Mouse (Mus musculus): ENCODE results near the gene Rasl11b. TPM values are rescaled to one million over a fixed set of nuclear protein-coding genes. Genes with fewer than 3 reads are reported as not detected.

Rasl11b gene
- polyA plus RNA-seq, 1 experiment, result 10.1 TPM

- H3K36me3 ChIP-seq (ENCODE audit: control insufficient read depth, insufficient read depth, low read length), result no peaks in the 10 kb centered on the region
- WGBS, result 76% methylated on average over 8 of the region's 8 CpGs
- no peak overlapping the region for H3K27ac ChIP-seq (ENCODE audit: insufficient read depth, low read depth, low read length)
- no peak overlapping the region for H3K4me3 ChIP-seq (ENCODE audit: low read depth, low read length)
- no peak for TF ChIP-seq POLR2A (IDR thresholded peaks at IDR 0.05; ENCODE audit: low read depth, low read length)
- TF ChIP-seq CTCF (IDR thresholded peaks at IDR 0.05; ENCODE audit: extremely low read depth, insufficient read length, insufficient replicate concordance, low read depth, low read length), result no peak
- H3K27me3 ChIP-seq (ENCODE audit: control insufficient read depth, insufficient read depth, low read length), result no peaks in the 10 kb centered on the region
- peaks cover 4% of the 10 kb centered on the region for H3K4me1 ChIP-seq (ENCODE audit: control insufficient read depth, insufficient read depth, insufficient read length, low read length)
Observed at GRCm38 (mm10) chr5:74200481-74200880, 5.4 kb downstream of the Rasl11b start.

GRCm38 (mm10) chr5:74201570-74202357, 6.7 kb downstream of the Rasl11b start:
- TF ChIP-seq POLR2A (IDR thresholded peaks at IDR 0.05; ENCODE audit: low read depth, low read length), result no peak
- no peak overlapping the region for H3K27ac ChIP-seq (ENCODE audit: insufficient read depth, low read depth, low read length)
- WGBS, result 83% methylated on average over 10 of the region's 10 CpGs
- no peak overlapping the region for H3K4me3 ChIP-seq (ENCODE audit: low read depth, low read length)
- no peaks in the 10 kb centered on the region for H3K36me3 ChIP-seq (ENCODE audit: control insufficient read depth, insufficient read depth, low read length)
- 0 out of 2 replicates have a peak, but pooled peaks cover 3% of the 10 kb centered on the region for H3K4me1 ChIP-seq (ENCODE audit: control insufficient read depth, insufficient read depth, insufficient read length, low read length)
- no peaks in the 10 kb centered on the region for H3K27me3 ChIP-seq (ENCODE audit: control insufficient read depth, insufficient read depth, low read length)

DNA sequence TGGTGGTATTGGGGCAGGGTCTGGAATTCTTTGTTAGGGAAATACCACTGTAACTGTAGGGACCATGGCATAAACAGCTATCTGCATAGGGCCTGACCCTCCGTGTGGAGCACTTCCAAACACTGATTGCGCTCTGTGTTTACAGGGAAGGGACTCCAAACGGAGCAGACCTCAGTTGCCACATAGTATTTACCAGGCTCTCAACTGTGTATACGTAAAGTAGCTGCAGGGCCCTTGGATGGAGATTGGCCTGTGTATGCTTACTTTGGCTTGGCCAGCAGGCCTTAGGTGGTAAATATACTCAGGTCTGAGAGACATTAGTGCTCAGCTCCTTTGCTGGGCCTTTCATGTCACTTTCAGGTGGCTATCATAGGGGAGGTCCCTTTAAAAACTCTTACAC, 7.4 kb downstream of the Rasl11b start:
- Histone ChIP-seq H3K27me3 (ENCODE audit: control insufficient read depth, insufficient read depth, low read length) (no peaks in the 10 kb centered on the region), H3K27ac (ENCODE audit: insufficient read depth, low read depth, low read length) (no peak overlapping the region), H3K4me1 (ENCODE audit: control insufficient read depth, insufficient read depth, insufficient read length, low read length) (0 out of 2 replicates have a peak, but pooled peaks cover 3% of the 10 kb centered on the region), H3K36me3 (ENCODE audit: control insufficient read depth, insufficient read depth, low read length) (no peaks in the 10 kb centered on the region), H3K4me3 (ENCODE audit: low read depth, low read length) (no peak overlapping the region)
- TF ChIP-seq POLR2A (IDR thresholded peaks at IDR 0.05; ENCODE audit: low read depth, low read length) (no peak), CTCF (IDR thresholded peaks at IDR 0.05; ENCODE audit: extremely low read depth, insufficient read length, insufficient replicate concordance, low read depth, low read length) (no peak)
- WGBS, result 80% methylated on average over 4 of the region's 4 CpGs

GRCm38 (mm10) chr5:74204465-74204864, 9.4 kb downstream of the Rasl11b start:
- Histone ChIP-seq H3K27ac (ENCODE audit: insufficient read depth, low read depth, low read length) (no peak overlapping the region), H3K27me3 (ENCODE audit: control insufficient read depth, insufficient read depth, low read length) (no peaks in the 10 kb centered on the region), H3K4me1 (ENCODE audit: control insufficient read depth, insufficient read depth, insufficient read length, low read length) (no peaks in the 10 kb centered on the region), H3K36me3 (ENCODE audit: control insufficient read depth, insufficient read depth, low read length) (no peaks in the 10 kb centered on the region), H3K4me3 (ENCODE audit: low read depth, low read length) (no peak overlapping the region)
- 89% methylated on average over 5 of the region's 5 CpGs for WGBS
- TF ChIP-seq CTCF (IDR thresholded peaks at IDR 0.05; ENCODE audit: extremely low read depth, insufficient read length, insufficient replicate concordance, low read depth, low read length) (no peak), POLR2A (IDR thresholded peaks at IDR 0.05; ENCODE audit: low read depth, low read length) (no peak)

DNA sequence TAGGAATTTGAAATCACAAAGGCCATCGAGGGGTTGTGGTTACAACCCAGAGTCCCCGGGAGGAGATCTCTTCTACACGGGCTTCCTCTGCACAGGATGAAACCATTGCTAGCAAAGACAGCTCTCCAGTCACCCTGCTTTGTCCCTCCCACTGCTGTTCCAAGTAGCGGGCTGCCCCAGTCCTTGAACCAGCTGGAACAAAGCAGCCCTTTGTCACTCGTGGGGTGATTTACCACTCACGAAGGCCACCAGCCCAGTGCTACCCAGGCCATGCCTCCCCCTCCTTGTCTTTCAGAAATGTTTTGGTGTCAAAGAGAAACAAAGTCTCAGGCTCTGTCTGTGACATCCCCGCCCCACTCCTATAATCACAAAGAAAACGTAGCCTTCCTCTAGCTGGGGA, 10.4 kb downstream of the Rasl11b start:
- no peak overlapping the region for H3K27ac ChIP-seq (ENCODE audit: insufficient read depth, low read depth, low read length)
- H3K4me3 ChIP-seq (ENCODE audit: low read depth, low read length), result no peak overlapping the region
- no peaks in the 10 kb centered on the region for H3K36me3 ChIP-seq (ENCODE audit: control insufficient read depth, insufficient read depth, low read length)
- 56% methylated on average over 8 of the region's 8 CpGs for WGBS
- H3K4me1 ChIP-seq (ENCODE audit: control insufficient read depth, insufficient read depth, insufficient read length, low read length), result no peaks in the 10 kb centered on the region
- no peaks in the 10 kb centered on the region for H3K27me3 ChIP-seq (ENCODE audit: control insufficient read depth, insufficient read depth, low read length)
- TF ChIP-seq POLR2A (IDR thresholded peaks at IDR 0.05; ENCODE audit: low read depth, low read length), result no peak

DNA sequence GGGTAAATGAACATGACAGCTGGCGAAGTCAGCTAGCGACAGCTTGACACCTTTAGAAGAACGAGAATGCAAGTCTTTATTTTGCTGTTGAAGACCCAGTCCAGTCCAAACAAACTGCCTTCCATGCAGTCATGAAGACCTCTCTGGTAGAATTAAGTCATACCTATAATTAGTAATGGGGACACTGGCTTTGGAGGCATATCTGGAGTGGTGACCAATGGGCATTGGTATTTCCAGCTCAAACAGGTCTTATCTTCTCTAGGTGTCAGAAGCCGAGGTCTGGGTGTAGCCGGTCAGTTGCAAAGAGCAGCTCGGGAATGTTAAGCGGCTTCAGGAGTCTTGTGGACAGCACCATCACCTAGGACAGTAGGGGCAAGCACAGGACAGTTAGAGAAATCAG, 11.0 kb downstream of the Rasl11b start:
- no peaks in the 10 kb centered on the region for H3K36me3 ChIP-seq (ENCODE audit: control insufficient read depth, insufficient read depth, low read length)
- H3K4me3 ChIP-seq (ENCODE audit: low read depth, low read length), result no peak overlapping the region
- no peaks in the 10 kb centered on the region for H3K27me3 ChIP-seq (ENCODE audit: control insufficient read depth, insufficient read depth, low read length)
- no peak overlapping the region for H3K27ac ChIP-seq (ENCODE audit: insufficient read depth, low read depth, low read length)
- no peak for TF ChIP-seq POLR2A (IDR thresholded peaks at IDR 0.05; ENCODE audit: low read depth, low read length)
- no peak for TF ChIP-seq CTCF (IDR thresholded peaks at IDR 0.05; ENCODE audit: extremely low read depth, insufficient read length, insufficient replicate concordance, low read depth, low read length)
- 92% methylated on average over 7 of the region's 7 CpGs for WGBS
- no peaks in the 10 kb centered on the region for H3K4me1 ChIP-seq (ENCODE audit: control insufficient read depth, insufficient read depth, insufficient read length, low read length)

- H3K4me1 ChIP-seq (ENCODE audit: control insufficient read depth, insufficient read depth, insufficient read length, low read length), result no peaks in the 10 kb centered on the region
- no peaks in the 10 kb centered on the region for H3K27me3 ChIP-seq (ENCODE audit: control insufficient read depth, insufficient read depth, low read length)
- no peak for TF ChIP-seq POLR2A (IDR thresholded peaks at IDR 0.05; ENCODE audit: low read depth, low read length)
- TF ChIP-seq CTCF (IDR thresholded peaks at IDR 0.05; ENCODE audit: extremely low read depth, insufficient read length, insufficient replicate concordance, low read depth, low read length), result no peak
- H3K36me3 ChIP-seq (ENCODE audit: control insufficient read depth, insufficient read depth, low read length), result no peaks in the 10 kb centered on the region
- H3K27ac ChIP-seq (ENCODE audit: insufficient read depth, low read depth, low read length), result no peak overlapping the region
- H3K4me3 ChIP-seq (ENCODE audit: low read depth, low read length), result no peak overlapping the region
- 89% methylated on average over 7 of the region's 7 CpGs for WGBS
Observed at GRCm38 (mm10) chr5:74206649-74207048, 11.6 kb downstream of the Rasl11b start.

Measured in small intestine, adult 2 months (tissue).